Mouse (Mus musculus): ENCODE results near the gene Galnt6. TPM values are rescaled to one million over a fixed set of nuclear protein-coding genes. Genes with fewer than 3 reads are reported as not detected.

Gene Galnt6
- polyA plus RNA-seq, 1 experiment from 2014 or later: 1.3 TPM

DNA sequence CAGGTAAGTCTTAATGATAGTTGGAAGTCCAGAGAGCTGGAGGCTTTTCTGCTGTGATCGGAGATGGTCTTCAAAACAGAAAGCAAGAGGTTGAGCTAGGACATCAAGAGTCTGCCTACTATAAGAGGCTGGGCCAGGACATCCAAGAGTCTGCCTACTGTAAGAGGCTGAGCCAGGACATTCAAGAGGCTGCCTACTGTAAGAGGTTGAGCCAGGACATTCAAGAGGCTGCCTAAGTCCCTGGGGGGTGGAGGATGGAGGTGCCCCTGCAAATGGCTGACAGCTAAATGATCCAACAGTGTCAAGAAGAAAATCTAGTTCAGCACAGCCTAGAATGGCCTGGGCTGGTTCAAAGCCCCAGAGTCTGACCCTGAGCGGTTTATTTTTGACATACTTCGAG is 19.4 kb upstream of the Galnt6 start:
- Histone ChIP-seq H3K27ac (no peak overlapping the region), H3K36me3 (ENCODE audit: insufficient read depth, low read length) (no peaks in the 10 kb centered on the region), H3K4me2 (ENCODE audit: low read length) (no peak overlapping the region), H3K4me3 (replicated peaks; ENCODE audit: low read depth, low read length) (no peak overlapping the region), H3K27me3 (ENCODE audit: insufficient read depth, low read length) (no peaks in the 10 kb centered on the region), H3K9me3 (replicated peaks; ENCODE audit: low read length) (no peaks in the 10 kb centered on the region), H3K4me1 (replicated peaks; ENCODE audit: insufficient read depth, low read length) (no peaks in the 10 kb centered on the region; the same call in 1 of the 2 replicates), H3K9ac (ENCODE audit: low read depth, low read length) (no peak overlapping the region)
- ATAC-seq (replicated peaks; ENCODE audit: low FRiP score, low read depth): no peak
- 86% methylated on average over 3 of the region's 3 CpGs for WGBS
- no peak for TF ChIP-seq CTCF (IDR thresholded peaks at IDR 0.05; ENCODE audit: low read depth)
- DNase-seq (ENCODE audit: low spot score): no peak

DNA sequence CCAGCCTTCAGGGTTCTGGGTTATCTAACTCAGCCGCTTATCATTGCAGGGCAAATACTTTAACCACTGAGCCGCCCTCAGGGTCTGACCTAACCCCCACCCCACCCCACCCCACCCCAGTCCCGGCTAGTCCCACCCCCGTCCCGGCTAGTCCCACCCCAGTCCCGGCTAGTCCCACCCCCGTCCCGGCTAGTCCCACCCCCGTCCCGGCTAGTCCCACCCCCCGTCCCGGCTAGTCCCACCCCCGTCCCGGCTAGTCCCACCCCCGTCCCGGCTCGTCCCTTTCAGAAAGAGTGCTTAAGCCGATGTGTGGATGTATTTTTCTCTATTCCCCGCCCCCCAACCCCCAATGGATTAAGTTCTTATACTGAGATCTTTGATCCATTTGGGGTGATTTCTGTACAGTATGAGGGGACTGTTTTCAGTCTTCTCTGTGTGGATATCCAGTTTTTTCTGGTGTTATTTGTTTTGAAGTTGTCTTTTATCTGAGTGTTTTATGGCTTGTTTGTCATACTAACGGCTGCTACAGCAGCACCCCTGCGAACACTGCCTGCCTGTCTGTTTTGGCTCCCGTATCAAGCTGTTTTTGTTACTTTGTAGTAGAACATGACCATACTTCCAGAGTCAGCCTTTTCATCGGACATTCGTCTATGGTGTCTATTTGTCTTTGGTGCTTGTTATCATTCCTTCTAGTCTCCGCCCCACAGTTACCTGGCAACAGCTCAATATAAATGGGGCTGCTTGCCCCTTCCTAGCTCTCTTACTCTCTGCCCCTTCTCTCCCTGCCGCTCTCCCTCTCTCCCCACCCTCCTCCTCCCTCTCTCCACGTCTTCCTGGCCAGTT is 18.2 kb upstream of the Galnt6 start:
- 3% methylated on average over 27 of the region's 27 CpGs for WGBS
- Histone ChIP-seq H3K9me3 (replicated peaks; ENCODE audit: low read length) (no peaks in the 10 kb centered on the region), H3K27me3 (ENCODE audit: insufficient read depth, low read length) (no peaks in the 10 kb centered on the region), H3K4me2 (ENCODE audit: low read length) (peak overlapping the region; percentile 55), H3K4me3 (replicated peaks; ENCODE audit: low read depth, low read length) (peak overlapping the region; percentile 29), H3K36me3 (ENCODE audit: insufficient read depth, low read length) (no peaks in the 10 kb centered on the region), H3K9ac (ENCODE audit: low read depth, low read length) (peak overlapping the region; percentile 8; the same call in 1 of the 2 replicates), H3K27ac (no peak overlapping the region), H3K4me1 (replicated peaks; ENCODE audit: insufficient read depth, low read length) (no peaks in the 10 kb centered on the region; the same call in 1 of the 2 replicates)
- peak; percentile 49 for ATAC-seq (replicated peaks; ENCODE audit: low FRiP score, low read depth)
- peak; percentile 43 for DNase-seq (ENCODE audit: low spot score)
- TF ChIP-seq CTCF (IDR thresholded peaks at IDR 0.05; ENCODE audit: low read depth): no peak

DNA sequence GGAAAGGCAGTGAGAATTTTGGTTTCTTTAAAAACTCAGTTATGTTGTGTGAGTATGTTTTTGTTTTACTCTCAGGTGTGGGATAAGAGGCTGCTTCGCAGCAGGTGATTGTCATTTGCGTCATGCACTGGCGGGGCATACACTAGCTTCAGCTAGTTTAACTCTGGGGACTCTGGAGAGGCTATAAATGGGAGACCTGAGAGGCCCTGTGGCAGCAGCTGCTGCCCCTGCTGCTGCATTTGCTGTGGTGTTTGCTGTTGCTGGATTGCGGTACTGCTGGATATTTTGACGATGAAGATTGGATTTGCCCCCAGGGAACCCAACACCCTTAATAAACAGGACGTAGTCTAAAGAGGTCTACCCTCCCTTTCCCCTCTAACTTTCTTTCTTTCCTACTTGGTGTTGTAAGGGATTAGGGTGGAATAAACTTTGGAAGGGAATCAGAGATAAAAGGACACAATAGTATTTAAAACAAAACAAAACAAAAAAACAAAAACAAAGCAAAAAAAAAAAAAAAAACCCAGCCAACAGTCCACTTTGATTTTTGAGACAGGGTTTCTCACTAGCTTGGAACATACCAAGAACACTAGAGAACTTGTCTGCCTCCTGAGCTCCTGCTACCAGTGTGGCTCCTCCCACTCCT is 17.4 kb upstream of the Galnt6 start:
- no peak for ATAC-seq (replicated peaks; ENCODE audit: low FRiP score, low read depth)
- DNase-seq (ENCODE audit: low spot score): peak; percentile 71
- Histone ChIP-seq H3K9me3 (replicated peaks; ENCODE audit: low read length) (no peaks in the 10 kb centered on the region), H3K4me1 (replicated peaks; ENCODE audit: insufficient read depth, low read length) (no peaks in the 10 kb centered on the region; the same call in 1 of the 2 replicates), H3K9ac (ENCODE audit: low read depth, low read length) (no peak overlapping the region), H3K27ac (no peak overlapping the region), H3K27me3 (ENCODE audit: insufficient read depth, low read length) (no peaks in the 10 kb centered on the region), H3K4me2 (ENCODE audit: low read length) (peak overlapping the region; percentile 55), H3K36me3 (ENCODE audit: insufficient read depth, low read length) (no peaks in the 10 kb centered on the region), H3K4me3 (replicated peaks; ENCODE audit: low read depth, low read length) (peak overlapping the region; percentile 29)
- no peak for TF ChIP-seq CTCF (IDR thresholded peaks at IDR 0.05; ENCODE audit: low read depth)
- 22% methylated on average over 6 of the region's 6 CpGs for WGBS

DNA sequence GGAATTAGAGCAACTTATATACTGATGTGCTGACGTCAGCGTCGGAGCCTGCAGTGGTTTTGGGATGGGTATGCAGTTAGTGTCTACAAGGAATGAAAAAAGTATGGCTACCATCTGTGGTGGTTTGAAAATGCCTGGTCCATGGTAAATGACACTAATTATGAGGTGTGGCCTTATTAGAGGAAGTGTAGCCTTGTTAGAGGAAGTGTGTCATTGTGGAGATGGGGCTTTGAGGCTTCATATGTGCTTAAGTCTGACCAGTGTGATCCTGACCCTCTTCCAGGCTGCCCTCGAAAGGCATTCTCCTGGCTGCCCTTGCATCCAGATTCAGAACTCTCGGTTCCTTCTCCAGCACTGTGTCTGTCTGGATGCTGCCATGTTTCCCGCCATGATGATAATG is 14.1 kb upstream of the Galnt6 start:
- TF ChIP-seq CTCF (IDR thresholded peaks at IDR 0.05; ENCODE audit: low read depth): no peak
- Histone ChIP-seq H3K36me3 (ENCODE audit: insufficient read depth, low read length) (no peaks in the 10 kb centered on the region), H3K4me2 (ENCODE audit: low read length) (no peak overlapping the region), H3K9me3 (replicated peaks; ENCODE audit: low read length) (no peaks in the 10 kb centered on the region), H3K4me1 (replicated peaks; ENCODE audit: insufficient read depth, low read length) (no peaks in the 10 kb centered on the region; the same call in 1 of the 2 replicates), H3K4me3 (replicated peaks; ENCODE audit: low read depth, low read length) (no peak overlapping the region), H3K27ac (no peak overlapping the region), H3K27me3 (ENCODE audit: insufficient read depth, low read length) (no peaks in the 10 kb centered on the region), H3K9ac (ENCODE audit: low read depth, low read length) (no peak overlapping the region)
- WGBS: 91% methylated on average over 6 of the region's 6 CpGs
- no peak for ATAC-seq (replicated peaks; ENCODE audit: low FRiP score, low read depth)
- no peak for DNase-seq (ENCODE audit: low spot score)

DNA sequence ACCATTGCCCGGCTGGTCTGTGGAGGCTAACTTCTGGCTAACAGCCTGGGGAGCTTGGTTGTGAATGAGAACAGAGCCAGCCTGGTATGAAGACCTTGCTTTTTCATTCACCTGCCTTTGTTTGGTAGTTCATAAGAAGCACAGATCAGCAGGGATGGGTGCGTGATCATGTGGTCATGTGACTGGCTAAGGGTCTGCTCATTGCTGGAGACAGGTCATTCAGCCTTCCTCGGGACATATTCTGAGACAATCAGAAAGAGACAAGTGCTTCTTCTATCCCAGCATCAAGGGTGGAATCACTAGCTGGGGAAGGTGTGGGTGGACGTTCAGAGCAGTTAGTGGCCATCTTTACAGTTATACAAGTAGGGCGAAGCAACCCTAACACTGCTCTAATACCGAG is 10.3 kb upstream of the Galnt6 start:
- Histone ChIP-seq H3K27me3 (ENCODE audit: insufficient read depth, low read length) (no peaks in the 10 kb centered on the region), H3K27ac (no peak overlapping the region), H3K4me3 (replicated peaks; ENCODE audit: low read depth, low read length) (no peak overlapping the region), H3K4me2 (ENCODE audit: low read length) (no peak overlapping the region), H3K9me3 (replicated peaks; ENCODE audit: low read length) (no peaks in the 10 kb centered on the region), H3K36me3 (ENCODE audit: insufficient read depth, low read length) (no peaks in the 10 kb centered on the region), H3K4me1 (replicated peaks; ENCODE audit: insufficient read depth, low read length) (no peaks in the 10 kb centered on the region), H3K9ac (ENCODE audit: low read depth, low read length) (no peak overlapping the region)
- ATAC-seq (replicated peaks; ENCODE audit: low FRiP score, low read depth) (no peak), DNase-seq (ENCODE audit: low spot score) (no peak)
- WGBS: 87% methylated on average over 6 of the region's 6 CpGs
- no peak for TF ChIP-seq CTCF (IDR thresholded peaks at IDR 0.05; ENCODE audit: low read depth)

DNA sequence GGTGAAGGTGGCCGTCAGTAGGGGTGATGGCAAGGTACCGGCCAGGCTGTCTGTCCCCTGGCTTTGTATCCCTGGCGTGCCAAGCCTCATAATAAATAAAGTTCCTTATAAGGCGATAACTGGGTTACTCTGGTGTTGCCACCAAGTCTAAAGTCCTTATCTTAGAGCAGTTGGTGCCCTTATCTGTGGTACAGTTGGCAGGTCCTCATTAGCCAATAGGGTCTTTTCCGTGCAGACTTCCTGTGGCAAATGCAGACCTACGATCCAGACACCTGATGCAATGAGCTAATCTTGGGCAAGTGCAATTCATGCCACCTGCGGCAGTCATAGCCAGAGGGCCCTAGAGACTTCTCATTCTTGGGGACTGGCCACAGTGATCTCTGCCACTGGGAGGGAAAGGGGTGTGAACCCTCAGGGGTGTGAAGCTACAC is 9.2 kb upstream of the Galnt6 start:
- no peaks in the 10 kb centered on the region for H3K9me3 ChIP-seq (replicated peaks; ENCODE audit: low read length)
- H3K36me3 ChIP-seq (ENCODE audit: insufficient read depth, low read length): no peaks in the 10 kb centered on the region
- DNase-seq (ENCODE audit: low spot score) (no peak), ATAC-seq (replicated peaks; ENCODE audit: low FRiP score, low read depth) (no peak)
- no peaks in the 10 kb centered on the region for H3K4me1 ChIP-seq (replicated peaks; ENCODE audit: insufficient read depth, low read length)
- 88% methylated on average over 7 of the region's 7 CpGs for WGBS
- no peak overlapping the region for H3K4me3 ChIP-seq (replicated peaks; ENCODE audit: low read depth, low read length)
- H3K4me2 ChIP-seq (ENCODE audit: low read length): no peak overlapping the region
- no peak overlapping the region for H3K27ac ChIP-seq
- no peak for TF ChIP-seq CTCF (IDR thresholded peaks at IDR 0.05; ENCODE audit: low read depth)
- no peaks in the 10 kb centered on the region for H3K27me3 ChIP-seq (ENCODE audit: insufficient read depth, low read length)
- H3K9ac ChIP-seq (ENCODE audit: low read depth, low read length): no peak overlapping the region

Measured in kidney, postnatal 0 days (tissue).